Mouse (Mus musculus) embryo, embryonic 9.5 days (tissue): ENCODE data around the gene Gm12790.
"Not testable (repeated sequence)": the region's sequence is repeated elsewhere in the genome, so short reads cannot be mapped to it uniquely, and the experiment has no call there.

Source experiments
- DNase-seq: peaks from one replicate; pipeline ENCODE4 v3.0.0-alpha.2; 2017; ENCODE audit errors: extremely low spot score

The Gm12790 gene

GRCm38 (mm10) chr4:101980949-101981348, at the start of gene Gm12790:
TSS of gene Gm12790 (minus strand) at chr4:101981049.
- not testable (repeated sequence) for DNase-seq

DNA sequence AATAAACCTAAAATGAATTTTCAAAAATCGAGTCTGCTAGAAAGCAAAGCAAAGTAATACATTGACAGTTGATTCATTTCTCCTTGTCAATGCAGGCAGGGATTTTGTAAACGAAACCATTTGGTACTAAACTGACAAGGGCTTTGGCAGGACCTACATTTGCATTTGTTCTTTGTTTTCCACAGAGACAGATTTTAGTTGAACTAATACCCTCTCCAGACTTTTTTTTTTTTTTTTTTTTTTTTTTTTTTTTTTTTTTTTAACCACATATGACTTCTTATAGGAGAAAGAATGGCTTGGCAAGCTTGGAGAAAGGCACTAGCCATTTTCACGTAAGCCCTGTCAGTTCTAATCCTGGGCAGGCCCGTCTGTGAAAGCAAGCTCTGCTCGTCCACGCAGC, 45.8 kb upstream of the Gm12790 start:
- no peak for DNase-seq

GRCm38 (mm10) chr4:101998267-101998922, 17.5 kb upstream of the Gm12790 start:
- DNase-seq, result peak; percentile 63

DNA sequence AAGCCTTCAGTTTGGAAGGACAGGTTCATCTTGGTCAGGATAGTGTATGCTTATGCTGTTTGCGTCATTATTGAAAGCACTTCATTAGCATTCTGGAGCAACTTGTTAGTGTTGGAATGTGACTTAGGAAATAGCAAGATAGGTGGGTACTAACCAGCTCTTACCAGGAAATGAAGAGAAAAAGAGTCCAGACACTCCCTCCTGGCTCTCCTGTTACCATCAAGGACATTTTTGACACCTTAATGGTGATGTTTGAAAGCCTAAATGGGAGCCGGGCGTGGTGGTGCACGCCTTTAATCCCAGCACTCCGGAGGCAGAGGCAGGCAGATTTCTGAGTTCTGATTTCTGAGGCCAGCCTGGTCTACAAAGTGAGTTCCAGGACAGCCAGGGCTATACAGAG, 16.6 kb upstream of the Gm12790 start:
- no peak for DNase-seq

- DNase-seq, result not testable (repeated sequence)
These were observed 5.5 kb upstream of the Gm12790 start, which contains the start of gene Gm12789 for GRCm38 (mm10) chr4:101986326-101986725. TSS of gene Gm12789 (plus strand) at chr4:101986626.

DNA sequence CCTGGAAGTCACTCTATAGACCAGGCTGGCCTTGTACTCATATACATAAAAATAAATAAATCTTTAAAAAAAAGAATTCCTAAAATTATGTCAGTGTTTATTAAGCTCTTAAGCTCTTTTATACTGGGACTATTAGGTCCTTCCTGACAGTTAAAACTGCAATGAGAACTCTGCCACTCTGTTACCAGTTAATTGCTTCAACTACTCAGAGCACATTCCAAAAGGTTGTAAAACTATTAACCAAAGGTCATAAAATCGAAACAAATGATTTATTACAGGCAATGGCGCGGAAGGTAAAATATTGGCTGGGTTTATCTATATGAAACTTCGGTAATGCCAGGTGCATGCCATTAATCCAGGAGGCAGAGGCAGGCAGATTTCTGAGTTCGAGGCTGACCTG, 4.8 kb upstream of the Gm12790 start:
- DNase-seq, result no peak

- not testable (repeated sequence) for DNase-seq
These were observed 40.7 kb downstream of the Gm12790 start, which contains the start of gene Gm12794 for GRCm38 (mm10) chr4:101940107-101940506. TSS of gene Gm12794 (plus strand) at chr4:101940407.
